Mouse (Mus musculus): ENCODE measurements at regions not wholly inside any gene's neighbourhood (a gene's known extent, or its start where the extent isn't known, plus 50 kb on each side); places are given as distances from the start of the nearest gene placed in this dataset.

DNA sequence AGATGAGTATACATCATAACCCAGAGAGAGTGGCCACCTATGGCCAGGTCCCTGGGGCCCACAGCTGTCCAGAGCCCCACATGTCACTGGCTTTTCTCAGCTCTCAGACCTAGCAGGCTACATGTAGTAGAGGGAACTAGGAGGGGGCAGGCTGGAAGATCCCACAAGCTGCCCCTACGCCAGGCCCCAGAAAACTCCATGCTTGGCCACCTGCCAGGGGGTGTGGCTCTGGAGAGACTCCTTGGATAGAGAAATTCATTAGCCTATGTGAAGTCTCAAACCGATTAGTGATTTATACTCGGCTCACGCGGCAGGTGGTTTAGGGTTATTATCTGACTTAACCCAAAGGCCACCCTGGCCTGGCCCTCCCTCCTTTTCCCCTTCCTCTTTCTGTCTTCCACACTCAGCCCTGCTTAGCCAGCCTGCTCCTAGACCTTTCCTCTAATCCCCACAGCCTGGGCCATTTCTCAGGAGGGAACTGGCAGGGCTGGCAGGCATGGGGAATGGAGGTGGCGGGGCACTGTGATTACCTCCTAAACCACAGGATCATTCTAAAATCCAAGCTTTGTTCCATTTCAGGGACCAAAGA lies 77.7 kb downstream of the Efnb1 start:
- DNase-seq, result peak; percentile 34 to 48

DNA sequence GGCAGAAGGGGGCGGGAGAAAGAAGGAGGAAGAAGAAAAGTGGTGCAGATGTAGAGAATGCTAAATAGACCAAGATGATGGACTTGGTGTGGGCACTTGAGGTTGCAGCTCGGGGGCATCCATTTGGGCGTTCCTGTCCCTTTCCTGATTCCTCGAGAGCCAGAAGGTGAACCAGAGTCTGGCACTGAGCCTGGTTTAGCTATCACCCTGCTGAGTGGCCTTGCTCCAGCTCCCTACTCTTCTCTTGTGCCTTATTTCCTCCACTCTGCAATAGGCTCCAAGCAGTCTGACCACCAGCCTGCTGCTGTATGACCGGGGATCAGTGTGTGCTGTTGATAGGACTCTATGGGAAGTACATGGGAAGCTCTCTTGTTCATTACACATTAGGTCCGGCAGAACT lies 68.1 kb downstream of the Efnb1 start:
- peak; percentile 45 to 53 for DNase-seq

DNA sequence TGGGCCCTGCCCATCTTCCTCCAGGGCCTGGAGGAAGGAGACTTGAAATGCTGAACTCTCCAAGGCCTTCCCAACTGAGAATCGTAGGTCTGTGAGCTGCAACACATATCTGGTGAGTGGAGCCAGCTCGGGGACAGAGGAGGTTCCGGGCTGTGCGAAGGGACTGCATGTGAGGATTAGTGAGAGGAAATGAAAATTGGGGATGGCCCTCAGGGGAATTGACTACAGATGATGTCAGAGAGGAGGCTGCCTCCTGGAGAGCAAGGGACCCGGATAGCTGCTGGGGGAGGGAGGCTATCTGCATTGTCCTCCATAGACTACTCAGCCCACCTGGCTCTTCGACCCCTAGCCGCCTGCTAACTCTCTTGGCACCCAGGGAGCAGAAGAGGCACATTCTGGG lies 65.2 kb downstream of the Efnb1 start:
- no peak for DNase-seq

DNA sequence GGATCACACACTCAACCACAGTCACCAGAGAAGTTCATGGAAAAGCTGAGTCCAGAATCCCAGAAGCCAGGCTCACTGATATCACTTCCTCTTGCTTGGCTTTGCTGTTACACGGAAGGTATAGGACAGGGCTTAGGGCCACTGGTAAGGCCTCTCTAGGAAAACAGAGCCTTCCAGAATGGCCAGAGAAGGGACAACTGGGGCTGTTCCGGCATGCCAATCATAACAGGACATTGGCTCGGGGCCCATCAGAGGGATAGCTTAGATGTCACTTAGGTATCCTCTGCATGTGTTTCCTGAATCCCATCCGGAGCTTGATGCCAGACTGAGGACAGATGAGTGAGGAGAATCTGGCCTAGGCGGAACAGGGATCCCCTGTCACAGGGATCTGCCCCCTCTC lies 63.7 kb downstream of the Efnb1 start:
- peak; percentile 40 to 49 for DNase-seq

DNA sequence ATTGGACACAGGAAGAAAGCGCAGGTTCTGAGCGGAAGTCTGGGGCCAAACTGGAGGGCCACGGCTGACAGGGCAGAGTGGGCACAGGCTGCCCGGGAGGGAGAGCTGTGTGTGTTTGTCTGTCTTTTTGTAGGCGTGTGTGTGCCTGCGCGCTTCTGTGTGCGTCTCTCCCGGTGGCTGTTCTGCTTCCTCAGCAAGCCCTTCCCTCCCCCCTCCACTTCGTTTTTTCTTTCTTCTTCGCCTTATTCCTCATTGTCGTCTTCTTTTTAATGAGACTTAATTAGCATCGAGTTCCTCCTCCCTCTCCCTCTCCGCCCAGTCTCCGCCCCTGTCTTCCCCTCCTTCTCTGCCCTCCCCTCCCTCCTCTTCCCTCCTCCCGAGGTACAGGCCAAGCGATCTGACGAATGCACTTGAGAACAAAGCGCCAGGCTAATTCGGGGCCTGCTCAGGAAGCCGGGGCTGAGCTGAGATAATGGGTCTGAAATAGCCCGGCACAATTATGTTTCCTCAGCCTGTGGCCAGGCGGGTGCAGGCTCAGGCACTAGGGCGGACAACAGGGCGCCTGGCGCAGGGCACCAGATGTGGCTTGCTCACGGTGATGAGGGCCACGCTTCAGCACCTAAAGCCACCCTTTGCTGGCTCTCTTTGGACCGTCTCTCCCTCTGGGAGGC lies 63.2 kb downstream of the Efnb1 start:
- peak; percentile 63 to 72 for DNase-seq
